Mouse (Mus musculus): ENCODE data around the gene Ugt1a7c. TPM values are rescaled to one million over a fixed set of nuclear protein-coding genes. Genes with fewer than 3 reads are reported as not detected.
"Not testable (repeated sequence)": the region's sequence is repeated elsewhere in the genome, so short reads cannot be mapped to it uniquely, and the experiment has no call there.

Gene Ugt1a7c
- total RNA-seq, 2 experiments from 2014 or later = 0.51 to 1.3 TPM

- no peak for DNase-seq
These were observed 129.3 kb downstream of the Ugt1a7c start for GRCm38 (mm10) chr1:88224029-88224776.

GRCm38 (mm10) chr1:88225301-88225700, 130.4 kb downstream of the Ugt1a7c start:
- DNase-seq = not testable (repeated sequence)

GRCm38 (mm10) chr1:88225741-88226140, 130.9 kb downstream of the Ugt1a7c start:
- DNase-seq = no peak

- no peak for DNase-seq
These were observed 132.0 kb downstream of the Ugt1a7c start, which contains the start of gene Mroh2a for GRCm38 (mm10) chr1:88226670-88227379. Gene Mroh2a, plus strand, starts transcription at chr1:88226986.

- no peak for DNase-seq
These were observed 132.6 kb downstream of the Ugt1a7c start for GRCm38 (mm10) chr1:88227482-88227881.

GRCm38 (mm10) chr1:88228121-88228520, 133.3 kb downstream of the Ugt1a7c start:
- DNase-seq = no peak

GRCm38 (mm10) chr1:88229566-88229965, 134.7 kb downstream of the Ugt1a7c start:
- DNase-seq = no peak

GRCm38 (mm10) chr1:88229986-88230385, 135.1 kb downstream of the Ugt1a7c start:
- no peak for DNase-seq

GRCm38 (mm10) chr1:88230421-88230820, 135.6 kb downstream of the Ugt1a7c start:
- no peak for DNase-seq

- no peak for DNase-seq
These were observed 136.3 kb downstream of the Ugt1a7c start for GRCm38 (mm10) chr1:88230981-88231802.

GRCm38 (mm10) chr1:88231803-88232499, 137.1 kb downstream of the Ugt1a7c start:
- DNase-seq = no peak

GRCm38 (mm10) chr1:88232664-88233380, 138.0 kb downstream of the Ugt1a7c start:
- DNase-seq = no peak

- no peak for DNase-seq
These were observed 138.8 kb downstream of the Ugt1a7c start for GRCm38 (mm10) chr1:88233421-88234247.

- DNase-seq = no peak
These were observed 139.4 kb downstream of the Ugt1a7c start for GRCm38 (mm10) chr1:88234248-88234610.

- DNase-seq = no peak
These were observed 139.8 kb downstream of the Ugt1a7c start for GRCm38 (mm10) chr1:88234646-88235045.

- DNase-seq = peak in 1 of 2 experiments; percentile 2
These were observed 140.4 kb downstream of the Ugt1a7c start for GRCm38 (mm10) chr1:88235046-88235893.

- DNase-seq = no peak
These were observed 141.1 kb downstream of the Ugt1a7c start for GRCm38 (mm10) chr1:88235894-88236415.

- DNase-seq = no peak
These were observed 142.4 kb downstream of the Ugt1a7c start for GRCm38 (mm10) chr1:88237311-88237710.

GRCm38 (mm10) chr1:88238771-88239170, 143.9 kb downstream of the Ugt1a7c start:
- DNase-seq = no peak
